ENCODE assay signal across 8 mouse cellular contexts in the genomic region with DNA sequence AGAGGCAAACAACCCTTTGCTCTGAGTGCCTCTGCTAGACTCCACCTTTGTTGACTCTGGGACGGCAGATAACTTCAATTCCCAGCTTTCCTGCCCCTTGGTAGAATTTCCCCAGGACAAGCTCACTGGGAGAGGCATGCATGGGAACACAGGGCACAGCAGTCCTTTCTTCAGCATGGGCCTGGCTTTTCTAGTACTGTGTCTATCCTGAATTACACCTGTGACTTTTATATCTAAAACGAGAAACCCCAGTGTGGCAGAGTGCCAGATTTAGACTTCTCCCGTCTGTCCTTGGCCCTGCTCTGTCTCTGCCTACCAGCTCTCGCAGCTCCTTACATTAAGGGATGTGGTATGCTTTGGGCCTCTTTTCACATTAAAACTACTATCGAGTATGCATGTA. TPM values are rescaled to one million over a fixed set of nuclear protein-coding genes. Genes with fewer than 3 reads are reported as not detected.
DNase-seq lines count a peak whose midpoint lies in the region; ATAC-seq and TF ChIP-seq lines count a peak whose summit lies in the region.

No protein-coding gene starts in this region.

- peak overlapping the region; percentile 99 for H3K27ac ChIP-seq in heart, embryonic 13.5 days (replicated peaks)
- H3K27ac ChIP-seq in ES-E14 (ENCODE audit: insufficient read depth, low read depth, low read length, poor library complexity, severe bottlenecking), result no peak overlapping the region
- H3K27ac ChIP-seq in embryonic facial prominence, embryonic 15.5 days (replicated peaks), result peak overlapping the region; percentile 56
- H3K27ac ChIP-seq in limb, embryonic 12.5 days, result peak overlapping the region; percentile 8; the same call in 1 of the 2 replicates
- H3K27ac ChIP-seq in midbrain, embryonic 16.5 days (ENCODE audit: low read length), result peak overlapping the region; percentile 50; the same call in 1 of the 2 replicates

- H3K4me2 ChIP-seq in heart, embryonic 13.5 days, result peak overlapping the region; percentile 88
- no peak overlapping the region for H3K4me2 ChIP-seq in embryonic facial prominence, embryonic 15.5 days (replicated peaks)
- H3K4me2 ChIP-seq in limb, embryonic 12.5 days, result peak overlapping the region; percentile 15
- H3K4me2 ChIP-seq in midbrain, embryonic 16.5 days (ENCODE audit: low read length), result no peak overlapping the region

- H3K4me1 ChIP-seq in heart, embryonic 13.5 days, result peaks cover 64% of the 10 kb centered on the region
- H3K4me1 ChIP-seq in ES-E14 (ENCODE audit: control insufficient read depth in 2 of 2, insufficient read depth in 2 of 2, low read length in 2 of 2, poor library complexity in 1 of 2), result peaks cover 11 to 22% of the 10 kb centered on the region in 2 experiments; a peak in 3 of 4 replicates
- peaks cover 55% of the 10 kb centered on the region for H3K4me1 ChIP-seq in embryonic facial prominence, embryonic 15.5 days
- H3K4me1 ChIP-seq in limb, embryonic 12.5 days (replicated peaks), result peaks cover 41% of the 10 kb centered on the region
- peaks cover 49% of the 10 kb centered on the region for H3K4me1 ChIP-seq in midbrain, embryonic 16.5 days (ENCODE audit: control insufficient read depth, insufficient read depth, low read length)

- no peak for DNase-seq in heart, postnatal 14 days
- DNase-seq in ES-E14 (ENCODE audit: low read depth, low spot score), result no peak
- DNase-seq in retina, postnatal 1 day, result no peak
- no peak for DNase-seq in ovary, adult 18-20 months (ENCODE audit: low spot score)

- 30% methylated on average over 5 of the region's 5 CpGs for WGBS in heart, embryonic 13.5 days
- WGBS in embryonic facial prominence, embryonic 15.5 days, result 54% methylated on average over 5 of the region's 5 CpGs
- WGBS in limb, embryonic 12.5 days, result 63% methylated on average over 5 of the region's 5 CpGs
- WGBS in midbrain, embryonic 16.5 days, result 61% methylated on average over 5 of the region's 5 CpGs

- H3K9me3 ChIP-seq in heart, embryonic 13.5 days, result no peaks in the 10 kb centered on the region
- H3K9me3 ChIP-seq in ES-E14 (ENCODE audit: control insufficient read depth, insufficient read depth, low read depth, low read length), result no peaks in the 10 kb centered on the region
- H3K9me3 ChIP-seq in embryonic facial prominence, embryonic 15.5 days (replicated peaks), result no peaks in the 10 kb centered on the region
- H3K9me3 ChIP-seq in limb, embryonic 12.5 days, result no peaks in the 10 kb centered on the region
- no peaks in the 10 kb centered on the region for H3K9me3 ChIP-seq in midbrain, embryonic 16.5 days (replicated peaks; ENCODE audit: control insufficient read depth, low read length, poor library complexity, severe bottlenecking)

- ATAC-seq in heart, embryonic 13.5 days (ENCODE audit: extremely low read depth, insufficient number of reproducible peaks, low FRiP score, low TSS enrichment), result no peak
- no peak for ATAC-seq in embryonic facial prominence, embryonic 15.5 days (ENCODE audit: insufficient number of reproducible peaks, low FRiP score, low TSS enrichment, low read depth)
- ATAC-seq in limb, embryonic 12.5 days (ENCODE audit: insufficient number of reproducible peaks, insufficient read depth, low FRiP score, low TSS enrichment, low read depth), result no peak
- no peak for ATAC-seq in midbrain, embryonic 16.5 days

- peaks cover 28% of the 10 kb centered on the region for H3K36me3 ChIP-seq in heart, embryonic 13.5 days
- peaks cover 21% of the 10 kb centered on the region for H3K36me3 ChIP-seq in ES-E14 (ENCODE audit: control insufficient read depth, insufficient read depth, low read length, poor library complexity, severe bottlenecking)
- H3K36me3 ChIP-seq in embryonic facial prominence, embryonic 15.5 days, result peaks cover 14% of the 10 kb centered on the region
- peaks cover 33% of the 10 kb centered on the region for H3K36me3 ChIP-seq in limb, embryonic 12.5 days
- H3K36me3 ChIP-seq in midbrain, embryonic 16.5 days (ENCODE audit: control insufficient read depth, insufficient read depth, low read length), result peaks cover 7% of the 10 kb centered on the region

- H3K4me3 ChIP-seq in heart, embryonic 13.5 days, result peak overlapping the region; percentile 30
- H3K4me3 ChIP-seq in ES-E14 (ENCODE audit: insufficient read depth in 1 of 2, low read depth in 1 of 2, low read length in 2 of 2, poor library complexity in 1 of 2, severe bottlenecking in 1 of 2), result peak overlapping the region; percentile 5 to 17; a peak in 3 of 4 replicates
- no peak overlapping the region for H3K4me3 ChIP-seq in embryonic facial prominence, embryonic 15.5 days (replicated peaks)
- H3K4me3 ChIP-seq in limb, embryonic 12.5 days (replicated peaks), result no peak overlapping the region
- no peak overlapping the region for H3K4me3 ChIP-seq in midbrain, embryonic 16.5 days (ENCODE audit: low read depth, low read length)

- intact Hi-C loops in heart, postnatal 14 days (cut with DNase I), result loop anchor here (5.0 kb wide), 1 partner anchor 129 kb away; the partner anchor contains the start of genes Rab13 and Rps27

- in situ Hi-C loops in ES-E14 (cut with MboI; ENCODE audit: low sequenced_read_pairs in 2 of 2, unreplicated experiment in 2 of 2), result no loop called here

- H3K9ac ChIP-seq in heart, embryonic 13.5 days, result peak overlapping the region; percentile 58
- peak overlapping the region; percentile 55; the same call in 1 of the 2 replicates for H3K9ac ChIP-seq in ES-E14 (ENCODE audit: insufficient read depth, low read depth, low read length, poor library complexity, severe bottlenecking)
- peak overlapping the region; percentile 15; the same call in 1 of the 2 replicates for H3K9ac ChIP-seq in embryonic facial prominence, embryonic 15.5 days
- H3K9ac ChIP-seq in limb, embryonic 12.5 days (replicated peaks), result peak overlapping the region; percentile 44
- no peak overlapping the region for H3K9ac ChIP-seq in midbrain, embryonic 16.5 days (ENCODE audit: low read depth, low read length)

- H3K27me3 ChIP-seq in heart, embryonic 13.5 days (replicated peaks), result no peaks in the 10 kb centered on the region
- H3K27me3 ChIP-seq in embryonic facial prominence, embryonic 15.5 days, result no peaks in the 10 kb centered on the region
- no peaks in the 10 kb centered on the region for H3K27me3 ChIP-seq in limb, embryonic 12.5 days
- H3K27me3 ChIP-seq in midbrain, embryonic 16.5 days (ENCODE audit: control insufficient read depth, insufficient read depth, low read depth, low read length), result no peaks in the 10 kb centered on the region

TF ChIP-seq in ES-E14, 5 proteins besides CTCF, POLR2A, EP300 and RAD21:
- TF ChIP-seq ZC3H11A (IDR thresholded peaks at IDR 0.05; ENCODE audit: borderline replicate concordance, low read depth, low read length) (no peak), CHD2 (IDR thresholded peaks at IDR 0.05; ENCODE audit: low read depth, low read length) (no peak), MAFK (IDR thresholded peaks at IDR 0.05; ENCODE audit: insufficient read depth, low read depth, low read length) (no peak), ZNF384 (IDR thresholded peaks at IDR 0.05; ENCODE audit: low read depth, low read length) (no peak), HCFC1 (IDR thresholded peaks at IDR 0.05; ENCODE audit: borderline replicate concordance, insufficient read depth, low read length) (no peak)

RNA-seq across cellular contexts. Expression of gene Tpm3, which starts 10.6 kb away (rescaled TPM):
- polyA plus RNA-seq in heart, embryonic 13.5 days (2015; fragmentation: Nextera tagmentation; extraction: Ambion mirVana), result 290 and 300 TPM in 2 replicates
- 10 to 100 TPM; 71.0 to 71.4 TPM for total RNA-seq in heart, postnatal 14 days (2021)
- total RNA-seq in ES-E14 (2012; rRNA removed), result 241 and 287 TPM in 2 replicates
- 439 and 441 TPM in 2 replicates for polyA plus RNA-seq in embryonic facial prominence, embryonic 15.5 days (2015; fragmentation: Nextera tagmentation; extraction: Ambion mirVana)
- 516 and 518 TPM in 2 replicates for polyA plus RNA-seq in limb, embryonic 12.5 days (2016; fragmentation: Nextera tagmentation; extraction: Ambion mirVana)
- polyA plus RNA-seq in midbrain, embryonic 16.5 days (2015; fragmentation: Nextera tagmentation; extraction: Ambion mirVana), result 377 and 415 TPM in 2 replicates

RNA-seq across cellular contexts. Expression of gene Nup210l, which starts 20.9 kb away (rescaled TPM):
- 0.28 and 0.31 TPM in 2 replicates for polyA plus RNA-seq in heart, embryonic 13.5 days (2015; fragmentation: Nextera tagmentation; extraction: Ambion mirVana)
- total RNA-seq in heart, postnatal 14 days (2021), result under 1 TPM; 0.12 to 0.14 TPM
- 0.80 and 0.85 TPM in 2 replicates for total RNA-seq in ES-E14 (2012; rRNA removed)
- 0.36 and 0.42 TPM in 2 replicates for polyA plus RNA-seq in embryonic facial prominence, embryonic 15.5 days (2015; fragmentation: Nextera tagmentation; extraction: Ambion mirVana)
- 0.44 and 0.50 TPM in 2 replicates for polyA plus RNA-seq in limb, embryonic 12.5 days (2016; fragmentation: Nextera tagmentation; extraction: Ambion mirVana)
- 0.16 and 0.35 TPM in 2 replicates for polyA plus RNA-seq in midbrain, embryonic 16.5 days (2015; fragmentation: Nextera tagmentation; extraction: Ambion mirVana)

RNA-seq across cellular contexts. Expression of gene Ubap2l, which starts 30.6 kb away (rescaled TPM):
- polyA plus RNA-seq in heart, embryonic 13.5 days (2015; fragmentation: Nextera tagmentation; extraction: Ambion mirVana), result 121 and 129 TPM in 2 replicates
- total RNA-seq in heart, postnatal 14 days (2021), result 100 to 1,000 TPM; 119 to 130 TPM
- 85.4 and 109 TPM in 2 replicates for total RNA-seq in ES-E14 (2012; rRNA removed)
- 175 and 176 TPM in 2 replicates for polyA plus RNA-seq in embryonic facial prominence, embryonic 15.5 days (2015; fragmentation: Nextera tagmentation; extraction: Ambion mirVana)
- polyA plus RNA-seq in limb, embryonic 12.5 days (2016; fragmentation: Nextera tagmentation; extraction: Ambion mirVana), result 191 and 212 TPM in 2 replicates
- polyA plus RNA-seq in midbrain, embryonic 16.5 days (2015; fragmentation: Nextera tagmentation; extraction: Ambion mirVana), result 120 and 132 TPM in 2 replicates

RNA-seq across cellular contexts. Expression of gene 4933434E20Rik, which starts 31.6 kb away (rescaled TPM):
- 129 and 148 TPM in 2 replicates for polyA plus RNA-seq in heart, embryonic 13.5 days (2015; fragmentation: Nextera tagmentation; extraction: Ambion mirVana)
- 10 to 100 TPM; 60.6 to 67.1 TPM for total RNA-seq in heart, postnatal 14 days (2021)
- total RNA-seq in ES-E14 (2012; rRNA removed), result 69.2 and 73.7 TPM in 2 replicates
- polyA plus RNA-seq in embryonic facial prominence, embryonic 15.5 days (2015; fragmentation: Nextera tagmentation; extraction: Ambion mirVana), result 132 and 149 TPM in 2 replicates
- polyA plus RNA-seq in limb, embryonic 12.5 days (2016; fragmentation: Nextera tagmentation; extraction: Ambion mirVana), result 143 and 166 TPM in 2 replicates
- 224 and 225 TPM in 2 replicates for polyA plus RNA-seq in midbrain, embryonic 16.5 days (2015; fragmentation: Nextera tagmentation; extraction: Ambion mirVana)

Comparison
In these comparisons a context has a peak if more than half of its experiments do, and no peak if none do; other contexts are left out.
1. H3K4me2 ChIP-seq: peak in heart, embryonic 13.5 days (single experiment) and limb, embryonic 12.5 days (single experiment); none in embryonic facial prominence, embryonic 15.5 days (single experiment) and midbrain, embryonic 16.5 days (single experiment).
2. H3K4me3 ChIP-seq: peak in heart, embryonic 13.5 days (single experiment) and ES-E14 (2 of 2); none in embryonic facial prominence, embryonic 15.5 days (single experiment), limb, embryonic 12.5 days (single experiment) and midbrain, embryonic 16.5 days (single experiment).